Mouse (Mus musculus): Measurements from ENCODE around the gene Ttk. TPM values are rescaled to one million over a fixed set of nuclear protein-coding genes. Genes with fewer than 3 reads are reported as not detected.

Ttk gene
- polyA plus RNA-seq, 1 experiment from 2014 or later = 5.0 TPM

DNA sequence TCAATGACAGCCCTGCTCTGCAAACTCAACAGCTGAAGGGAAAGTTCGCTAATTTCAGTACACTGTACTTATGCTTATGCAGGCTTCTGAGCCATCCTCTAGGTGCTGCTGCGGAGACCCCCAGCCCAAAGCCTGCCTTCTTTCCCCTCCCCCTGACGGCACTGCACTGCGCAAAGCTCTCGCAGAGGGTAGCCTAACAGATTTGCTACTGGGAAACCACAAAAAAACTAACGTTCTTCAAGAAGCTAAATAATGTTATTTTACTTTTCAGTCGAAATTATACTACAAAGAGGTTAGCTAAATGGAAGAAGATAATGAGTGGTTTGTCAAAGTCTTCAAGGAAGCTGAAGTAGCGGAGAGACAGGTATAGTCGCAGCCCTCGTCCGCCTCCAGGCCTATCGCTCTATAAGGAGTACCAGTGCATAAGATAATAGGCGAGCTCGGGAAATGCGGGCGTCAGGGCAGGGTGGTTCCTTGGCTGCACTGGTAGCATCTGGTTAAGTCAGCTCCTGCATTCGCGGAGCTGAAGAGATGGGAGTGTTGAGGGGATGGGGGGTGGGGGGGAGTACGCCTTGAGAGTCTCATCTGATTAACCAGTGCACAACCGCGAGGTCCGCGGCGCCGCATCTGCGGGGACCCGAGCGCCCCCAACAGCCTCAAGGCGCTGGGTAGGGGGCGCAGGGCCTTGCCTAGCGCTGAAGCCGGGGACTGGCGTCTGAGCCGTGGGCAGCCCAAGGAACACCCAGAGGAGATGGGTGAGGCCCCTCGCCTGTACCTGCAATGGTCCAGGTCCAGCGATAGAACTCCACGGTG lies 29.1 kb upstream of the Ttk start:
- Histone ChIP-seq H3K27me3 (replicated peaks; ENCODE audit: control insufficient read depth, insufficient read depth, low read length) (peaks cover 25% of the 10 kb centered on the region), H3K27ac (ENCODE audit: low read depth, low read length) (no peak overlapping the region)
- TF ChIP-seq CTCF (IDR thresholded peaks at IDR 0.05; ENCODE audit: low read depth) = peak; percentile 40

DNA sequence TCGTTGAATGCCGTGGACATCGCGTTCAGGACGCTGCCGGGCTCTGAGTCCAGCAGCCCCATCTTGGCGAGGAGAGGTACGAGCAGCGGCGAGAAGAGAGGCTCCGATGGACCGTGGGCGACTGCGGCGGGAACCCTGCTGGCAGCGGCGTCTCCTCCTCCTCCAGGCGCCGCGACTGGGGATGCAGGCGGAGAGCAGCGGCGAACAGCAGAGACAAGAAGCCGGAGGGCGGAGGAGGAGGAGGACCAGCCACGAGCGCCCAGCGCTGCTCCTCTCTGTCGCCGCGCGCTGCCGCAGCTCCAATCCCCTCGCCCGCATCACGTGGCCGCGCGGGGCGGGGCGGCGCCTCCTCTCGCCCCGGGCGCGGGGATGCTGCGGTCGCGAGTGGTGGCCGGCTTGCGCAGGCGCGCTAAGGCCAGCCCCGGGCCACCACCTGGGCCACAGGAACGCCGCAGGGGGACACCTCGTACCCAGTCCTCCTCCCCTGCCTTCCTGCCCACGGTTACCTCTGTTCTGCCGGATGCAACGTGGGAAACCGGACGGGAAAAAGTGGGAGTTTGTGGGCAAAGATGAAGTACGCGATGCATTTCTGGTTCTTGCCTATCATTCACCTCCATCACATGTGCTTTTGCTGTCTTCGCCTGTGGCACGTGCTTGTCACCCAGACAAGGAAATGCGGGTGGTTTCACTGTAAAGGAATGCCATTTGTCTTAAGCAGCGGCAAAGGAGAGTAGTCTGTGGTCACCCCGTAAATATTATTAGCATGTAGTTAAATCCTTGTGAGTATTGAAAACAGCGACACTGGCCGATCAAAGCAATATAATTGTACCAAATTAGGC lies 28.3 kb upstream of the Ttk start, which contains the start of gene Elovl4:
Elovl4 (minus strand) TSS at position 301 of the 839 bp plus-strand sequence.
- H3K27ac ChIP-seq (ENCODE audit: low read depth, low read length) = no peak within 1 kb of the TSS
- H3K4me1 ChIP-seq (replicated peaks; ENCODE audit: control insufficient read depth, insufficient read depth, low read length) = 0 out of 2 replicates have a peak, but pooled peaks cover 5% of the 10 kb centered on the region
- no peak for TF ChIP-seq CTCF (IDR thresholded peaks at IDR 0.05; ENCODE audit: low read depth)
- no peaks in the 10 kb centered on the region for H3K9me3 ChIP-seq (ENCODE audit: control insufficient read depth)
- H3K4me3 ChIP-seq (ENCODE audit: low read depth, low read length) = peak within 1 kb of the TSS; percentile 57
- peak within 1 kb of the TSS; percentile 34; the same call in 1 of the 2 replicates for H3K9ac ChIP-seq (ENCODE audit: low read depth, low read length)
- peak within 1 kb of the TSS; percentile 94 for H3K4me2 ChIP-seq (replicated peaks; ENCODE audit: low read depth)
- ATAC-seq = peak; percentile 51; the same call in 1 of the 2 replicates
- 2% methylated on average over 65 of the region's 71 CpGs for WGBS
- peaks cover 25% of the 10 kb centered on the region for H3K27me3 ChIP-seq (replicated peaks; ENCODE audit: control insufficient read depth, insufficient read depth, low read length)
- no peaks in the 10 kb centered on the region for H3K36me3 ChIP-seq (ENCODE audit: control insufficient read depth, insufficient read depth)

More for the DNA sequence above, 29.1 kb upstream of the Ttk start:
- no peaks in the 10 kb centered on the region for H3K36me3 ChIP-seq (ENCODE audit: control insufficient read depth, insufficient read depth)
- H3K9me3 ChIP-seq (ENCODE audit: control insufficient read depth) = no peaks in the 10 kb centered on the region
- peak overlapping the region; percentile 94 for H3K4me2 ChIP-seq (replicated peaks; ENCODE audit: low read depth)
- H3K4me3 ChIP-seq (ENCODE audit: low read depth, low read length) = peak overlapping the region; percentile 57
- H3K9ac ChIP-seq (ENCODE audit: low read depth, low read length) = peak overlapping the region; percentile 34; the same call in 1 of the 2 replicates
- 0 out of 2 replicates have a peak, but pooled peaks cover 5% of the 10 kb centered on the region for H3K4me1 ChIP-seq (replicated peaks; ENCODE audit: control insufficient read depth, insufficient read depth, low read length)
- WGBS = 1% methylated on average over 37 of the region's 37 CpGs
- ATAC-seq = no peak

DNA sequence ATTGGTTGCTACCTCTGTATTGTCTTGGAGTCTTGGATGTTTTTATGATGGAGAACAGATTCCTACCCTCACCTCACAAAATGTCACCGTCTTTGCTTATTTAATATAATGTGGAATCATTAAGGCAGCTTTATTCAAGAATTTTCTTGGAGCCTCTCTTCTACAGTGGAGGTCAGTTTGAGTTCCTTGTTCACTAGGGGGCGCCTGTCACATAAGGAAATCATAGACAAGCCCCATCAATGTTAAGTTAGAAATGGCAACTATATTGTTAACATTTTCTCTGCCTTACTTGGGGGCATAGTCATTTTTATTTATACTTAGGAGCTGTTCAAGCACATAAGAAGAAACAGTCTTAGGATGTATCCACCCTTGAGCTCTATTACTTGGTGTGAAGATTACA lies 26.9 kb upstream of the Ttk start:
- 5% methylated on average over 2 of the region's 2 CpGs for WGBS
- Histone ChIP-seq H3K27ac (ENCODE audit: low read depth, low read length) (no peak overlapping the region), H3K4me2 (replicated peaks; ENCODE audit: low read depth) (no peak overlapping the region), H3K9me3 (ENCODE audit: control insufficient read depth) (no peaks in the 10 kb centered on the region), H3K36me3 (ENCODE audit: control insufficient read depth, insufficient read depth) (no peaks in the 10 kb centered on the region), H3K27me3 (replicated peaks; ENCODE audit: control insufficient read depth, insufficient read depth, low read length) (peaks cover 25% of the 10 kb centered on the region), H3K9ac (ENCODE audit: low read depth, low read length) (no peak overlapping the region), H3K4me1 (replicated peaks; ENCODE audit: control insufficient read depth, insufficient read depth, low read length) (0 out of 2 replicates have a peak, but pooled peaks cover 5% of the 10 kb centered on the region), H3K4me3 (ENCODE audit: low read depth, low read length) (no peak overlapping the region)
- no peak for ATAC-seq
- peak; percentile 70 for TF ChIP-seq CTCF (IDR thresholded peaks at IDR 0.05; ENCODE audit: low read depth)

DNA sequence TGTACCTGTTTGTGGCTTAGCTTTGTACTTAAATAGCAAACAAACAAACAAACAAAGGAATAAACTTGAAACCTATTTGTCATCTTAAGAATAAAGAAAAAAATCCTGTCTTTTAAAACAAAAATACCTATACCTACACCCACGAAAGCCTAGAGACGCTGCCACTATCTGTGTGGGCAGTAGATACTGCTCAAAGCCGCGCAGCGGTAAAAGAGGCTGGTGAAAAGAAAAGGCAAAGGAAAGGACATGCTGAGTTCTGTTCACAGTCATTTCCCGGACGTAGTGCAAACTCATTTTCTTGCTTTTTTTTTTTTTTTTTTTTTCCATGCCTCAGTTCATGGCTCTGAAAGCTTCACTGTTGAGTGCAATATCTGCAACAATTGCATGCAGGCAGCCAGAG lies 15.3 kb upstream of the Ttk start:
- no peak for ATAC-seq
- Histone ChIP-seq H3K9ac (ENCODE audit: low read depth, low read length) (no peak overlapping the region), H3K4me1 (replicated peaks; ENCODE audit: control insufficient read depth, insufficient read depth, low read length) (no peaks in the 10 kb centered on the region), H3K36me3 (ENCODE audit: control insufficient read depth, insufficient read depth) (no peaks in the 10 kb centered on the region), H3K4me3 (ENCODE audit: low read depth, low read length) (no peak overlapping the region), H3K27me3 (replicated peaks; ENCODE audit: control insufficient read depth, insufficient read depth, low read length) (no peaks in the 10 kb centered on the region), H3K27ac (ENCODE audit: low read depth, low read length) (no peak overlapping the region), H3K9me3 (ENCODE audit: control insufficient read depth) (no peaks in the 10 kb centered on the region), H3K4me2 (replicated peaks; ENCODE audit: low read depth) (no peak overlapping the region)
- whole genome bisulfite sequencing = 80% methylated on average over 7 of the region's 7 CpGs
- TF ChIP-seq CTCF (IDR thresholded peaks at IDR 0.05; ENCODE audit: low read depth) = no peak

DNA sequence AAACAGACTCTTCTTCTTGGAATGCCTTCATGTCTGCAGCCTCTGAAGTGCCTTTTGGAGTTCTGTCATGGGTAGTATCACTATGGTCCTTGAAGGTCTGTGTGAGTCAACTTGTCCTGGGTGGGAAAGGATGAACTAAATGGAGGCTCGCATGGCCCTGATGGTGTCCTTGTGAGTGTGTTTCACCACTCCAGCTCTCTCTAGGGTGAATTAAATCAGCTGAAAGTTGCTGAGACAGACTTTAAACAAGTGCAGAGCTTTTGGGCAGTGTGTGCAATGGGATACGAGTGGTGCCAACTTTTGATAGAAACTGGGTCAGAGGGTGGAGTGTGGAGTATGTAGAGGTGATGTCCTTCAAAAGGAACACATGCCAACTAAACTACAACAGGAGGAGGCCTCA lies 13.5 kb upstream of the Ttk start:
- Histone ChIP-seq H3K4me2 (replicated peaks; ENCODE audit: low read depth) (no peak overlapping the region), H3K9ac (ENCODE audit: low read depth, low read length) (no peak overlapping the region), H3K9me3 (ENCODE audit: control insufficient read depth) (no peaks in the 10 kb centered on the region), H3K27ac (ENCODE audit: low read depth, low read length) (no peak overlapping the region), H3K4me1 (replicated peaks; ENCODE audit: control insufficient read depth, insufficient read depth, low read length) (no peaks in the 10 kb centered on the region), H3K36me3 (ENCODE audit: control insufficient read depth, insufficient read depth) (no peaks in the 10 kb centered on the region), H3K27me3 (replicated peaks; ENCODE audit: control insufficient read depth, insufficient read depth, low read length) (no peaks in the 10 kb centered on the region), H3K4me3 (ENCODE audit: low read depth, low read length) (no peak overlapping the region)
- TF ChIP-seq CTCF (IDR thresholded peaks at IDR 0.05; ENCODE audit: low read depth) = no peak
- 88% methylated on average over 2 of the region's 2 CpGs for WGBS
- ATAC-seq = no peak

- ATAC-seq = no peak
- Histone ChIP-seq H3K9me3 (ENCODE audit: control insufficient read depth) (no peaks in the 10 kb centered on the region), H3K4me3 (ENCODE audit: low read depth, low read length) (no peak overlapping the region), H3K9ac (ENCODE audit: low read depth, low read length) (no peak overlapping the region), H3K27me3 (replicated peaks; ENCODE audit: control insufficient read depth, insufficient read depth, low read length) (no peaks in the 10 kb centered on the region), H3K4me1 (replicated peaks; ENCODE audit: control insufficient read depth, insufficient read depth, low read length) (no peaks in the 10 kb centered on the region), H3K27ac (ENCODE audit: low read depth, low read length) (no peak overlapping the region), H3K4me2 (replicated peaks; ENCODE audit: low read depth) (no peak overlapping the region), H3K36me3 (ENCODE audit: control insufficient read depth, insufficient read depth) (no peaks in the 10 kb centered on the region)
- WGBS = 45% methylated on average over 5 of the region's 5 CpGs
- no peak for TF ChIP-seq CTCF (IDR thresholded peaks at IDR 0.05; ENCODE audit: low read depth)
Measured at GRCm38 (mm10) chr9:83822925-83823324, 11.6 kb upstream of the Ttk start.

Measured in intestine, postnatal 0 days (tissue).